Mouse (Mus musculus) spleen, postnatal 10 days (tissue): Measurements from ENCODE around the gene Wipi1.

Source experiments
- DNase-seq, 2 experiments: peaks; one replicate each; pipeline ENCODE4 v3.0.0; 2021 to 2022; ENCODE audit warnings: low spot score in 2 of 2

The Wipi1 gene

DNA sequence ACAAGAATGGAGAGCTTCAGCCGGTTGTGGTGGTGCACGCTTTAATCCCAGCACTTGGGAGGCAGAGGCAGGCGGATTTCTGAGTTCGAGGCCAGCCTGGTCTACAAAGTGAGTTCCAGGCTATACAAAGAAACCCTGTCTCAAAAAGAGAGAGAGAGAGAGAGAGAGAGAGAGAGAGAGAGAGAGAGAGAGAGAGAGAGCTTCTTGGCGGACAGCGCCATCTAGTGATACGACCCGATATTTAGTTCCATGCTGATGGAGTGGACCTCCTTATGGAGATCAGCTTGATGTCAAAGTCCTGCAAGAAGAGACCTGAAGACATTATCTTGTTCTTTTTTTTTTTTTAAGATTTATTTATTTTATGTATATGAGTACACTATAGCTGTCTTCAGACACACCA, 7.3 kb upstream of the Wipi1 start:
- DNase-seq, result peak; percentile 76 to 87

DNA sequence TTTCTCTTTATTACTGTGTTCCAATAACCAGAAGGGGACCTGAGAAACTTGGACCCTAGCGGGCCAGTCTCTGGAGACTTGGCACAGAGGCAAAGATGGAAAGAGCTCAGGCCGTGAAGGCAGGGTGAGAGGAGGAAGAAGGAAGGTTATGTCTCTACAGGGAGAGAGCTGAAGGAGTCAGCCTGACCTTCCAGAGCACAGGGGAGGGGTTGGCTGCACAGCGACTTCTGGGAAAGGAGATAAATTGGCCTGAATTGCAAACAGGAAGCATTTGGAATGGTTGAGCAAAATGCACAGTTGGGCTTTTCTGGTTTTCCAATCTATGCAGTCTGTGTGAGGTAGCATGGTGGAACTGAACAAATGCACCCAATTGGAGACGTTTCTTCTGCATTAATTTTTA, 5.0 kb upstream of the Wipi1 start:
- no peak for DNase-seq

DNA sequence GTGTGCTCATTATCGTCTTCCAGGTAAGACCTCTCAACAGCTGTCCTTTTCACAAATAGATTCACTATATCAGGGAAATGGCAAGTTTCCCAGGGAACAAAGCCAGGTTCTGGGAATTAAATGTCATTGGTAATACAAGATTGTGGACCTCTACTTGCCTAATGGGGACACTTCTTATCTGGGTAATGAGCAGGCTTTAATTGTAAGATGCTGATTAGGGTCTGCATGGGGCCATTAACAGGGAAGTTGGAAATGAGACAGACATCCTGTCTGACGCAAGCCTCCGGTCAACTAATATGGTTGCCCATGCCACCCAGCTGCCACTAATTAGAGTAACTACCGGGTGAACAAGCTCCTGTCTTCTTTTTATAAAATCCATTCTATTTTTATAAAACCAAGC, 4.6 kb upstream of the Wipi1 start:
- DNase-seq, result no peak

DNA sequence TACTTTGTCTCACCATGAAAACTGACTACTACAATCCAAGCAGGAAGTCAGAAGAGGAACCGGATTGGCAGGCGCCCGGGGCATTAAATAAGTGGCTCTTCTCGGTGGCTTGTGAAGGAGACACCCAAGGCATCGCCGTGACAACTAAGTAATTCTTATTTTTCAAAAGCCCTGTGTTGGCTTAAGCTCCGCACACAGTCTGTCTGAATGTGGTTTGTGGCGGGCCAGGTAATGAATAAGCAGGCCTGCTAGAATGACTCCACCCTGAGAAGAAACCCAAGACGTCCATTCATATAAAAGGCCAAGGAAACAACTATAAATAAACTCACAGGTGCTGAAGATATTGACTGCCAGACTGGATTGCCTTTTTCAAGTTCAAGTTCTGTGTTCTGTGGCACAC, 3.5 kb upstream of the Wipi1 start:
- DNase-seq, result peak in 1 of 2 experiments; percentile 39

DNA sequence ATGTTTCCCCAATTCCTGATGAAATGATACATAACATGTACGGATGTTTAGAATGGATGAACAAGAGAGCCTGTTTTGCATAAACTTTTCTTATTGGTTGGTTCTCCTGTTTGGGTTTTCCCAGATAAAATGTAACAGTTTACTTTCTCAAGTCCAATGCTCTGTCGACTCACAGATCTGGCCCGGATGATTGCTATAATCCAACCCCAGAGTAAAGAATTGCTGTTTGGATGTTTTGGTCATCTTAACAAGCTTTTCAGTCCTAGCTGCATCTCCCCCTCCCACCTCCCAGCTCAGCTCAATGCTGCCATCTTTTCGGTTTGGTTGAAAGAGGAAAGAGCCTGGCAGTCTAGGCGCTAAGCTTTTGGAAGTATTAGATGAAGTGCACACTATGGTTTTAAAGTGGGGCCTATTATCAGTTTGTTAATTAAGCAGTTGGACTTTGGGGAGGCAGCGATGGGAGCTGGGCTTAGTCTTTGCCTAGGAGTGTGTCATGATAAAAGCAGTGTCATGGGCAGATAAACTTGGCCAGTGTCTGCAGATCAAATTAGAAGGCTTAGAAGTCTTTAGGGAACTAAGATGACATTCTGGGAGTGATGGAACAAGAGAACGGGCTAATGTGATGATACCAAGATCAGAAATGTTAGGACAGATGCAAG, 1.2 kb upstream of the Wipi1 start:
- peak in 1 of 2 experiments; percentile 35 for DNase-seq

DNA sequence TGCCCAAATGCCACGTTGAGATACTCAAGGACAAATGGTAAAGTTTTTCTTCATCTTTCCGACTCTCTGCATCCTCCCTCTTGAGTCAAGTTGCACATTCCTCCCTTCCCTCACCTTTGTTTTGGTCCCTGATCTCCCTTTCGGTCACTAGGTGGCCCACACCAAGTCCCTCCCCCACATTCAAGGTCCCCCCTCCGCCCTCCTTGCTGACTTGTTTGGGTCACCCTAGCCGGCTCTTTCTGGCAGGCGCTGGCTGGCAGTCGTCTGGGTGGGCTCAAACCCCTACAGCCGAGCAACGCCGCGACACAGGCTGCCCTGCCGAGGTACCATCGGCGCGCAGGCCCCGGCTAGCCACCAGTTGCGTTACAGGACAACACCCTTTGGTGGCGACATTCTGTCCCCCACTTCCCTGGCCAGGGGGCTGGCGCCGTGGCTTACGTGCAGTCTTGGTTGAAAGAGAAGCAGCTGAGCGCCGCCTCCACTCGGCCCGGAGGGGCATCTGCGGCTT, 918 bp downstream of the Wipi1 start:
- no peak for DNase-seq

DNA sequence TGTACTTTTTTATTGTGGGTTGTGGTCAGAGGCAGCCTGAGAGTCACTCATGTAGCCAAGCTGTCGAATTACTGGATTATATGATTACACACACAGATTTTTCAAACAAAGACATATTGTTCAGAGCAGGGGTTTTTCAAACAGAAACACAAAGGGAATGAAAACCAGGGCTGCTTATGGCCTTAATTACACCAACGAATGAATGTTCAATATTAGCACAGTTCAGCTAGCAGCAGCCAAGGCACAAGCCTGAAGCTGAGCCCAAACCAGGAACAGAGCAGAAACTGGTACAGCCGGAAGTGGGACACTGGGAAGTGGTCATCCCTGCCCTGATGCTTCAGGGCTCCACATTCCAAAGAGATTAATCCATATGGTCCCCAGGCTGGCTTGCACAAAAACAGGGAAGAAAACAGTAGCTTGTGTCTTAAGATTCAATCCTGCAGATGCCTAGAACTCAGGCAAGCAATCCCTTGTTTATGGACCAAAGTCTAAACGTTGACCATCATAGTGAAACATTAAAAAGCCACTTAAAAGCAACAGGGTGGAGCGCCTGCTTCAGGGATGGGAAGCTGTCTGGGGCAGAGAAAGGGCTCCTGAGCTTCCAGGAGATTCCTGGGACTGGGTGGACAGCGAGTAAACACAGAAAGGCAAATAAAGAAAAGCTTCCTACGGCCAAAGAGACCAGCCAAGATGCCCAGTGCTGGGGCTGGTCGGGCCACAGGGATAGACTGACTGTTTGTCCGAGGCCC, 1.5 kb downstream of the Wipi1 start:
- peak; percentile 33 to 49 for DNase-seq

DNA sequence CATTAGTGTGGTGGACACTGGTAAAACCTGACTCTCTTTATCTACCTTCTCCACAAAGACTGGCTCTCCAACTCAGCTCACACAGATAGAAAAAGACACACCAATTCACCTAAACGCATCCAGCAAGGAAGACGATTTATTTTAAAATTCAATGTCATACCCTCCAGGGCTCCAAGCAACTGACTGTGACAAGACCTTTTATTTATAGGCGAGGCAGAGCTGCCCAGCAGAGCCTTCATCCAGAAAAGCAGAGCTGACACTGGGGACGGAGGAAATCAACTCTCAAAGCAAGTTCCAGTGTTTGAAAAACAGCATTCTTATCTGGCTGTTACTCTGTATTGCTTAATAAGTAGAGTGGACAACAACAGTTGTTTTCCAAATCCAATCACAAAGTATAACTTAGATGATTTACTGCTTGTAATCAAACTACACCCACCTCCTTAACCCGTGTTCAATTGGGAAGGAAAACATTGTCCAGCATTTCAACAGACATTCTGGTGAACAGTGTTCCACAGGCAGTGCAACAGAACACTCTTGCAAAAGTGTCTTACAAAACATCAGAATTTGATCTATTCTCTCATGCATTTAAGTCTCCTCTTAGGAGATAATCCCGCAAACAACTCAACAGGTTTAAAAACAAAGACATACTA, 2.7 kb downstream of the Wipi1 start:
- no peak for DNase-seq

DNA sequence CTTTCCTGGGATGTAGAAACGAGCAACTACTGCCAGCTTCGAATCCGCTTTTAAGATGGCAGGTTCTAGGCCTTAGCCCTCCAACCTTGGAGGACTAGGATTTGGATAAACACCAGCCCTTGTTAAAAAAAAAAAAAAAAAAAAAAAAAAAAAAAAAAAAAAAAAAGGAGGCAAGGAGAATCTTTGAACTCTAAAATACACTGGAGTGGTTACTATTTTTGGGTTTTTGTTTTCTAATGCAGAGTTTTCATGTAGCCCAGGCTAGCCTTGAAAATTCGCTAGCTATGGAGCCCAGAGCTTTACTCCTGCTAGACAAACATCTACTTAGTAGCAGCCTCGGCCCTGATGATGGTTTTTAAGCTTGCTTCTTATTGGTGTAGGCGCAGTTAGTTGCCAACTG, 4.2 kb downstream of the Wipi1 start:
- no peak for DNase-seq

DNA sequence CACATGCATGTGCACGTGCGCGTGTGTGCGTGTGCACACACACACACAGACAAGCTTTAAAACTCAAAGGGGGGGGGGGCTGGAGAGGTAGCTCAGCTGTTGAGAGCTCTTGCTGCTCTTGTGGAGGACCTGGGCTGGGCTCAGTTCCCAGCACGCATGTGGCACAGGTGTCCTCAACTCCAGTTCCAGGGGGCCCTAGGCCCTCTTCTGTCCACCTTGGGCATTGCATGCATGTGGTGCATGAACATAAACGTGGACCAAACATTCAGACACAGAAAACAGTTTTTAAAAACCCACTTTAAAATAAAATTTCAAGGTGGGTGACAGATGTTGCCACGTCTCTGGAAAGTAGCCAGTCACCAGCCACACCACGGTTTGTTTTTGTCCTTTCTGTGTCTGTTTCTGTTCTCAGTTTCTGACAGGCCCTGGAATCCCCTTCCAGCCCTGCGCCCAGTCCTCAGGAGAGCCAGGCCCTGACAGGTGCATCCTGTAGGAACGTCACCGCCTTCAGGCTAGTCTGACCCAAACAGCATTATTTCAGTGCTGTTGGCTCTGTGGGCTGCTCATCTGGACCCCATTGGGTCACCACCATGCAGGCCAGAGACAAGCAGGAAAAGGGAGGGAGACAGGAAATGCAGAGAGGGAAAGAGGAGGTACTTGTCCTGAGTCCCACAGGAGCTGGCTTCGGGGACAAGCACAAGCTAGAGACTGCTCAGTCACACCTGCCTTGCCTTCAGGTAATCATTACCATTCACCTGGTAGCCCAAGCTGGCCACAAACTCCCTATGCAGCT, 12.8 kb downstream of the Wipi1 start:
- DNase-seq, result no peak

DNA sequence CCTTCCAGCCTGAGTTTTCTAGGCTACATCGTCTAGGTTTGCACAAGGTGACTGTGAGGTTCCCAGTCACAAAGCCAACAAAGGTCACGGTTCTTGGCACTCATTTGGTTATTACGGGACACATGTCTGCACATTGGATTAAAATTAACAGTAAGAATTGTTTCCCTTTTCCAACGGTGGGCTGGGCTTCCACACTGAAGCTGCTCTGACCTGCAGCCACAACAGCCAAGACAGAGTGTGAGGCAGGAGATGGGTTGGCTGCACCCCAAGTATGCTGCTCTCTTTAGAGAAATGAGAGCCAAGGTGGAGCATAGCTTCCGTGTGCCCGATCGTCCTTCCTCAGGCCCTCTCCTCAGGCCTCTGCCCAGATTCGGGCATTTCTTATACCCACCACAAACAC, 17.0 kb downstream of the Wipi1 start:
- DNase-seq, result no peak

DNA sequence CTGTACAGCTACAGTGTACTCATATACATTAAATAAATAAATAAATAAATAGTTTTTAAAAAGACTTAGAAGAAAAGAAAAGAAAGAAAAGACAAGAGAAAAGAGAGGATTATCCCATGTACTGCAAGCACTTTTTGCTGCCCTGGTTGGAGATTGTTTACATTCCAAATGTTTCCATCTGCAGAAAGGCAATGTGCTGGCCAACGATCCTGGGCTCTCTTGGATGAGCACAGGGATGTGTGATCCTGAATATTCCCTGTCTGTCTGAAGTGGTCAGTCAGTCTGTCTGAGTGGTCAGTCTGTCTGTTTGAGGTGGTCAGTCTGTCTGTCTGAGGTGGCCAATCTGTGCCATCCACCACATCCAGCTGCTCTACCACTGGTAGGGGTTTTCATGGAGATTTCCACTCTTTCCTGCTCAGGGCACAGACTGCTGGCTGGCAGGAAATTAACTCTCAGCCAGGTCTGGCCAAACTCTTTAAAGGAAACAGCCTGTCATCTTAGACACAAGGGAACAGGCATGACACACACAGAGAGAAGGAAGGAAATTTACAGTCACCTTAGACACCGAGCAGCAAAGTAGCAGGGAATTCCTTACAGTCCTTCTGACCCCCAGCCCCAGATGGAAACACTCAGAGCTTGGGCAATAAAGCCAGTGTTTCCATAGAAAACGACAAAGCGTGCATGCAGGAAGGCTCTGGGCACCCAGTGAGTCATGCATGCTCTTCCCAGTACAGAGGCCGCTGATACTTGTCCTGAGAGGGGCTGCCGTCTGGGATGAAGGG, 18.4 kb downstream of the Wipi1 start:
- no peak for DNase-seq

DNA sequence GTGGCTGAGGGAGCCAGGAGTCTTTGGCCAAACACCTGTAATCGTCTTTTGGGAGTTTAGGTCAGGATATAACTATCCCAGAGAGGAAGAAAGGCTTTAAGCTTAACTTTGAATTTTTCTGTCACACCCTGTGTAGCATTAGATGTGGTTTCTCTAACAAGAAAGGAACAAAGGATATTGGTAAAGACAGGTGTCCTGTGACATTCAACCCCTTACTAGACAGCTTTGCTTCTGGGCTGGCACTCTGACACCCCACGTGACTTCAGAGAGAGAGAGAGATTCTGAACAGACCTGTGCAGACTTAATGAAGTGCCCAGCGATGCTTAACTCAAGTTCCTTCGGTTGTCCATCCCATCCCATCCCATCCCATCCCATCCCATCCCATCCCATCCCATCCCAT, 20.3 kb downstream of the Wipi1 start:
- no peak for DNase-seq

DNA sequence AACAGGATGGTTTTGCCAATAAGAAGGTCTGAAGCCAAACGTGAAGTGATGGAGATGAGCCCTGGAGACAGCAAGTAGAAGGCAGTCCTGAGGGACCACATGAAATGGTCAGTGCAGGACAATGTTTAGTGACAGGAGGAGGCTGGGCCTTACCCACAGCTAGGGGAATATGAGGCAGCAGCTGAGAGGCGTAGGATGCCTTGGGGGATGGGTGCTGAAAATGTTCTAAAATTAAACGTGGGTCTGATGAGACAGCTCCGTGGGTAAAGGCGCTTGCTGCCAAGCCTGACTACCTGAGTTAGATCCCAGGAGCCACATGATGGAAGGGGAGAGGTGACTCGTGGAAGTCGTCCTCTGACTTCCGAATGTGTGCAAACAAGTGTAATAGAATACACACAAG, 21.8 kb downstream of the Wipi1 start:
- no peak for DNase-seq

DNA sequence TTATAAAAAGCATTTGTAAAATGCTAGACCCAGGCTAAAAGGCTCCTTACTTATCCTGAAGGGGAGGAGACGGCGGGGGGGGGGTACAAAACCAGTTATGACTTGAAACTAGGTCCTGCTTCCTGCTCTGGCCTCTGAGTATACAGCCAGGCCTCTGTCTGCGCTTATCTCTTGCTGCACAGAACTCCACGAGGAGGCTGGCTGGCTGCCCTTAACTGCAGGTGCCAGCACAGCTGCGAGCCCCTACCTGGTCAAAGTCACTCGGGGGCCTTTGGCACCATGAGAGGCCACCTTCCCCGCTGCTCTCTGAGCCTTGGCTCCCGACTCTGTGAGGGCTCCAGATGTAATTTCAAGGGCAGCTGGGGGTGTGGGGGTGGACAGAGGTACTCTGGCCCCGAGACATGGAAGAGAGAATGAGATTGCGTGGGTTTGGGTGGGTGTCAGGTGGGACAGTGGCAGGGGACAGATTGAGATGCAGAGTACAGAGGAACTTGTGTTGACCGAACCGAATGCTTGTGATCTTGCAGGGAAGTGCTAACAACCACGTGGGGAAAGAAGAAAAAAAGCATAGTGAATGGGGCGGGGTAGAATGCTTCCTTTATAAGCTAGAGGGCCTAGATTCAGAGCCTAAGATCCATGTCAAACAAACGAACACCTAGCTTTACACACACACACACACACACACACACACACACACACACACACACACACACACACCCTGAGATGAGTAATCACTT, 24.0 kb downstream of the Wipi1 start:
- DNase-seq, result peak in 1 of 2 experiments; percentile 63

DNA sequence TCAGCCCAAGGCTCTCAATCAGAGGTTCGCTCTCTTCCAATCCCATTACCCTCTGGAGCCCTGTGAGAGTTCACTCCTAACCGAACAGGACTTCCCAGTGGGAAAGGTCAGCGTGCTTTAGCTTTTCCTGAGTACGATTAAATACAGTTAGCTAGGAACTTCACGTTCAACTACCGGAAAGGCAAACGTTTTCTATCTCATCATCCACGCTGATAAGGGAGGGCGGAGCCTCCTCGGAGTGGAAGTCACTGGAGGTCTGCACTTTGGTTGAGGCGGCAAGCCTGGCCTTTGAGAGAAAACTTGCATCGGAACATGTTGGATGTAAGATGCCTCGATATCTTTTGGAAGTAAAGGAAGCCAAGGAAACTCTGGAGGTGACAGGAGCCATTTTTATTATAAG, 24.7 kb downstream of the Wipi1 start:
- DNase-seq, result peak in 1 of 2 experiments; percentile 37

DNA sequence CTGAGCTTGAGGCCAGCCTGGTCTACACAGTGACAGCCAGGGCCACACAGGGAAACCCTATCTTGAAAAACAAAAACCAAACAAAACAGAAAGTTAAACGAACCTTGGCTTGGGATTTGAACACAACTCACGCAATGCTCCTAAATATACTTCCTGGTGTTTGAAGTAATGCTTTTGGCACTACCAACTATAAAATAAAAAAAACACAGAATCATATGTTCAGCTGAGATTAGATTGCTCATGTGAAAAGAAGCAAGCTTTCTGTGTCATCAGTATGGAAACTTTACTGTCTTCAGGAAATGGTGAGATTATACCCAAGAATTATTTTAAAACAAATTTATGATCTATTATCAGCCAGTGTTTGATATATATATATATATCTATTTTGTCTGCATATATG, 25.3 kb downstream of the Wipi1 start:
- DNase-seq, result no peak

DNA sequence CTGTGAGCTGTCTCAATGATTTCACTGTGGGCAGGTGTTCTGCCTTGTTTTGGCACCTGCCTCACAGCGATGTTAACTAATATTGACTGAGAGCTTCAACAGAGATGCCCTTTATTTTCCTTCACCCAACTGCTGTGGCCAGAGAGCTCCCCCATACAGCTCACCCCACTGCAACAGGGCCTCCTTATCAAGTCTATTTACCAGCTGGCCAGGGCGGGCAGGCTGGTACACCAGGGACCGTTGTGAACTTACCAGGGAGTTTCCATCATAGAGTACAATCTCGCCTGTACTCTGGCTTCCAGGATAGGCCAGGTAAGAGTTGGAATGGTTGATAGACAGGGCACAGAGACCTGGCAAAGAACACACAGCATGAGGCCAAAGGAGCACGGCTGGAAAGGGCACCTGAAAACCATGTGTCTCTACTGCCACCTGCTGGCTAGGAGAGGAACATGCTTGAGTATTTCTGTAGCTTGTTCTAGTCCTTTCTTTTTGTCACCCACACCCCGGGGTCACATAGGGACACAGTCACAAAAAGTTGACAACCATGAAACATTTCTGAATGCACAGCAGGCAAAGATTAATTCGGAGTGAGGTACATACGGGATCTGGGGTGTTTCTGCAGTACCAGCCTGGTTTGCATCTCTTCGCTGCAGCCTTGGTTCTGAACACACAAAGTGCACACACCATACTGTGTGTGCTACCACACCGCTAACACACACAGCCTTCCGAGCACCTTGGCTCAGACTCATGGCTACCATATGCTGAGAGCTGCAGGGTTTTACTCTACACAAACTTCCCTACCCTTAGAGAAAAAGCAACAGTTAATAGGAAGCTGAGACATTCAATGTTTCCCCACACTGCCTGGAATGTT, 26.7 kb downstream of the Wipi1 start:
- peak; percentile 82 to 86 for DNase-seq

DNA sequence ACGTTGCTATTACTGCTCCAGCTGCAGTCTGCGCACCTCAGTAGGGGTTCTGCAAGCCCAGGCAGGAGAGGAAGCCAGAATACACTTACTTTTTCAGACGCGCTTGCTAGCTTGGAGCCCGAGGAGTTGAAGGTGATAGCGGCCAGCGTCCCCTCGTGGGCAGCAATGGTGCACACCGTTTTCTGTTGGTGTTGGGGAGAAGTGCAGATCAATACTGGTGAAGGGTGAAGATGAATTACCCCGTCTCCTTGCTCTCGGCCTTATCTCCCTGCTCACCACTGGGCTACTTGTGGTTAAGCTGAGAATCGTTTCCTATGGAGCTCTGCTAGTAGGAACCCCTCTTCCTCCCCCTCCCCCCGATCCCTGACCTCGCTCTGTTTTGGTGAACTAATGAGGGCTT, 27.8 kb downstream of the Wipi1 start:
- peak in 1 of 2 experiments; percentile 60 for DNase-seq

DNA sequence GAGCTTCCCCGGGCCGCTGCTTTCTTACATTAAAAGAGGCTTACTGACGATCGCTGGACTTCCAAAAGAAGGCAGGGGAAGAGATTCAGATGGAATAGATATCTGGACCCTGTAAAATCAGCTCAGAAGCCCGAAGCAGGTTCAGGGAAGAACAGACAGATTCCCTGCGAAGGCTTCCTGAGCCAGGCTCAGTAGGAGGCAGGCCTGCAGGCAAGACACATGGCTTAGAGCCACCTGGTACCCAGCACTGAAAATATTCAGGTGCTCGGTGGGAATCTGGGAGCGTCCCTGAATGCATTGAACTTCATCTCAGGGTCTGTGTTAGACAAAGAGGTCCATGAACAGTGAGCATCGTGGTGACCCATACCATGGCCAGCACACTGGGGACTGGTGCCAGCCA, 31.8 kb downstream of the Wipi1 start:
- DNase-seq, result no peak
